Mouse (Mus musculus) cerebellum, adult 9-11 months (tissue): ENCODE data around the gene Pdpn.

Source experiments
- DNase-seq: peaks from one replicate; pipeline ENCODE4 v3.0.0; 2022

Gene Pdpn

GRCm38 (mm10) chr4:143238241-143239031 is 60.9 kb downstream of the Pdpn start:
- DNase-seq, result peak; percentile 13

- no peak for DNase-seq
Observed at GRCm38 (mm10) chr4:143231790-143232422, 67.5 kb downstream of the Pdpn start.

- no peak for DNase-seq
Observed at GRCm38 (mm10) chr4:143231110-143231509, 68.3 kb downstream of the Pdpn start.

GRCm38 (mm10) chr4:143227976-143228375 is 71.4 kb downstream of the Pdpn start:
- no peak for DNase-seq

GRCm38 (mm10) chr4:143225886-143226285 is 73.5 kb downstream of the Pdpn start:
- no peak for DNase-seq

- DNase-seq, result no peak
Observed at GRCm38 (mm10) chr4:143219316-143219751, 80.0 kb downstream of the Pdpn start.

GRCm38 (mm10) chr4:143218858-143219257 is 80.5 kb downstream of the Pdpn start:
- no peak for DNase-seq
